Mouse (Mus musculus): ENCODE measurements at regions not wholly inside any gene's neighbourhood (a gene's known extent, or its start where the extent isn't known, plus 50 kb on each side); places are given as distances from the start of the nearest gene placed in this dataset.
A peak's percentile ranks its signal among the peaks of the same experiment; 100 is the strongest.

- DNase-seq (ENCODE audit: low spot score in 2 of 2) = peak; percentile 64 to 70
- intact Hi-C loops (cut with DNase I) = no loop called here
These were observed 63.7 kb upstream of the Ctla4 start for GRCm38 (mm10) chr1:60823006-60823665.

GRCm38 (mm10) chr1:60824218-60825125, 62.3 kb upstream of the Ctla4 start:
- DNase-seq (ENCODE audit: low spot score in 2 of 2) = peak in 1 of 2 experiments; percentile 61
- intact Hi-C loops (cut with DNase I) = loop anchor here (1.0 kb wide), 2 partner anchors 21 to 25 kb away; no protein-coding TSS in a partner anchor

- DNase-seq (ENCODE audit: low spot score in 2 of 2) = peak in 1 of 2 experiments; percentile 40
- intact Hi-C loops (cut with DNase I) = no loop called here
These were observed 61.3 kb upstream of the Ctla4 start for GRCm38 (mm10) chr1:60825256-60826186.

GRCm38 (mm10) chr1:60826981-60827380, 59.8 kb upstream of the Ctla4 start:
- no peak for DNase-seq (ENCODE audit: low spot score in 2 of 2)
- intact Hi-C loops (cut with DNase I) = no loop called here

GRCm38 (mm10) chr1:60828152-60828551, 58.6 kb upstream of the Ctla4 start:
- intact Hi-C loops (cut with DNase I) = no loop called here
- no peak for DNase-seq (ENCODE audit: low spot score in 2 of 2)

GRCm38 (mm10) chr1:60829849-60830248, 57.0 kb upstream of the Ctla4 start:
- no peak for DNase-seq (ENCODE audit: low spot score in 2 of 2)
- intact Hi-C loops (cut with DNase I) = no loop called here

GRCm38 (mm10) chr1:60833668-60834067, 53.1 kb upstream of the Ctla4 start:
- intact Hi-C loops (cut with DNase I) = no loop called here
- DNase-seq (ENCODE audit: low spot score in 2 of 2) = no peak

All from left cerebral cortex, postnatal 25 days (tissue).